Mouse (Mus musculus) stomach, embryonic 16.5 days (tissue): ENCODE measurements around the gene Stac. TPM values are rescaled to one million over a fixed set of nuclear protein-coding genes. Genes with fewer than 3 reads are reported as not detected.

ENCODE experiments used
- ATAC-seq: fragments of 200-750 bp; cut with Nextera tagmentation; 2 replicates; pipeline ENCODE4 v1.8.0; 2017; ENCODE audit warnings: moderate number of reproducible peaks, moderate TSS enrichment; ENCODE audit not compliant: insufficient read depth, low FRiP score
- H3K27ac ChIP-seq: fragments of 300-500 bp; sonication (generic); 2 replicates; pipeline ENCODE4 v1.5.1; 2014; ENCODE audit warnings: low read length
- H3K27me3 ChIP-seq: fragments of 300-500 bp; sonication (generic); 2 replicates; pipeline ENCODE4 v1.6.1; 2014; ENCODE audit warnings: low read length, control low read depth, mixed read lengths; ENCODE audit not compliant: control insufficient read depth, insufficient read depth
- H3K36me3 ChIP-seq: fragments of 300-500 bp; sonication (generic); 2 replicates; pipeline ENCODE4 v1.6.1; 2014; ENCODE audit warnings: low read length; ENCODE audit not compliant: control insufficient read depth, insufficient read depth
- H3K4me1 ChIP-seq: fragments of 300-500 bp; sonication (generic); 2 replicates; pipeline ENCODE4 v1.6.1; 2014; ENCODE audit warnings: low read length, control low read depth, mixed read lengths; ENCODE audit not compliant: control insufficient read depth, insufficient read depth
- H3K4me2 ChIP-seq: fragments of 300-500 bp; sonication (generic); 2 replicates; pipeline ENCODE4 v1.6.1; 2014; ENCODE audit warnings: low read depth, low read length, mixed read lengths
- H3K4me3 ChIP-seq: fragments of 300-500 bp; sonication (generic); replicated peaks from 2 replicates; pipeline ENCODE4 v1.5.1; 2014; ENCODE audit warnings: mild to moderate bottlenecking, low read length
- H3K9ac ChIP-seq: fragments of 300-500 bp; sonication (generic); 2 replicates; pipeline ENCODE4 v1.6.1; 2014; ENCODE audit warnings: low read length
- H3K9me3 ChIP-seq: fragments of 300-500 bp; sonication (generic); replicated peaks from 2 replicates; pipeline ENCODE4 v1.6.1; 2016; ENCODE audit warnings: low read length, control low read depth; ENCODE audit not compliant: control insufficient read depth
- WGBS: fragments of 180-500 bp; shearing (Covaris S2); extraction: QIAGEN DNeasy Blood & Tissue Kit; methylation state at CpG from one replicate; pipeline ENCODE4 v1.1.7; 2014; 5-methylcytosine and 5-hydroxymethylcytosine counted together
- polyA plus RNA-seq: library from polyadenylated mRNA; unstranded; fragments of >200 nt; fragmentation: Nextera tagmentation; extraction: Ambion mirVana; gene quantifications from 2 replicates; pipeline ENCODE4 v1.2.1, GENCODE M21; 2015

Gene Stac
- polyA plus RNA-seq, 1 experiment from 2014 or later, result 5.0 TPM

- no peaks in the 10 kb centered on the region for H3K27me3 ChIP-seq
- no peak for ATAC-seq
- WGBS, result 38% methylated on average over 2 of the region's 2 CpGs
- no peak overlapping the region for H3K27ac ChIP-seq
- no peaks in the 10 kb centered on the region for H3K4me1 ChIP-seq
- no peaks in the 10 kb centered on the region for H3K9me3 ChIP-seq
- no peaks in the 10 kb centered on the region for H3K36me3 ChIP-seq
- no peak overlapping the region for H3K4me3 ChIP-seq
- H3K9ac ChIP-seq, result no peak overlapping the region
- no peak overlapping the region for H3K4me2 ChIP-seq
Observed at GRCm38 (mm10) chr9:111700101-111700500, 10.0 kb upstream of the Stac start.

GRCm38 (mm10) chr9:111690484-111690855 lies 322 bp upstream of the Stac start:
- no peak overlapping the region for H3K27ac ChIP-seq
- no peak for ATAC-seq
- peak overlapping the region; percentile 67 for H3K9ac ChIP-seq
- 12% methylated on average over 6 of the region's 6 CpGs for WGBS
- no peaks in the 10 kb centered on the region for H3K9me3 ChIP-seq
- no peaks in the 10 kb centered on the region for H3K36me3 ChIP-seq
- H3K4me3 ChIP-seq, result peak overlapping the region; percentile 51
- H3K4me2 ChIP-seq, result peak overlapping the region; percentile 90
- H3K27me3 ChIP-seq, result peaks cover 13% of the 10 kb centered on the region
- H3K4me1 ChIP-seq, result peaks cover 3% of the 10 kb centered on the region; the same call in 1 of the 2 replicates

- WGBS, result 73% methylated on average over 11 of the region's 11 CpGs
- H3K4me2 ChIP-seq, result no peak overlapping the region; the same call in 1 of the 2 replicates
- no peaks in the 10 kb centered on the region for H3K9me3 ChIP-seq
- peak overlapping the region; percentile 51 for H3K4me3 ChIP-seq
- peaks cover 13% of the 10 kb centered on the region for H3K27me3 ChIP-seq
- peaks cover 3% of the 10 kb centered on the region; the same call in 1 of the 2 replicates for H3K4me1 ChIP-seq
- no peak overlapping the region for H3K27ac ChIP-seq
- ATAC-seq, result no peak
- no peak overlapping the region for H3K9ac ChIP-seq
- H3K36me3 ChIP-seq, result no peaks in the 10 kb centered on the region
Observed at GRCm38 (mm10) chr9:111689146-111689545, 1.0 kb downstream of the Stac start.

GRCm38 (mm10) chr9:111684170-111684569 lies 6.0 kb downstream of the Stac start:
- Histone ChIP-seq H3K4me1 (no peaks in the 10 kb centered on the region), H3K36me3 (no peaks in the 10 kb centered on the region), H3K9me3 (no peaks in the 10 kb centered on the region), H3K4me3 (no peak overlapping the region), H3K9ac (no peak overlapping the region), H3K27ac (no peak overlapping the region), H3K27me3 (no peaks in the 10 kb centered on the region), H3K4me2 (no peak overlapping the region)
- 74% methylated on average over 2 of the region's 2 CpGs for WGBS
- ATAC-seq, result no peak

- Histone ChIP-seq H3K27ac (no peak overlapping the region), H3K4me2 (no peak overlapping the region), H3K4me1 (no peaks in the 10 kb centered on the region), H3K4me3 (no peak overlapping the region), H3K36me3 (no peaks in the 10 kb centered on the region), H3K27me3 (no peaks in the 10 kb centered on the region), H3K9ac (no peak overlapping the region), H3K9me3 (no peaks in the 10 kb centered on the region)
- ATAC-seq, result no peak
- 15% methylated on average over 2 of the region's 2 CpGs for WGBS
Observed at GRCm38 (mm10) chr9:111679516-111679915, 10.6 kb downstream of the Stac start.

GRCm38 (mm10) chr9:111669816-111670215 lies 20.3 kb downstream of the Stac start:
- Histone ChIP-seq H3K4me2 (no peak overlapping the region), H3K4me3 (no peak overlapping the region), H3K4me1 (no peaks in the 10 kb centered on the region), H3K9ac (no peak overlapping the region), H3K9me3 (no peaks in the 10 kb centered on the region), H3K27me3 (no peaks in the 10 kb centered on the region), H3K27ac (no peak overlapping the region), H3K36me3 (no peaks in the 10 kb centered on the region)
- 82% methylated on average over 6 of the region's 6 CpGs for WGBS
- ATAC-seq, result no peak

GRCm38 (mm10) chr9:111655066-111655465 lies 35.1 kb downstream of the Stac start:
- no peaks in the 10 kb centered on the region for H3K36me3 ChIP-seq
- no peaks in the 10 kb centered on the region for H3K27me3 ChIP-seq
- H3K9me3 ChIP-seq, result no peaks in the 10 kb centered on the region
- H3K4me1 ChIP-seq, result no peaks in the 10 kb centered on the region
- H3K27ac ChIP-seq, result no peak overlapping the region
- H3K9ac ChIP-seq, result no peak overlapping the region
- H3K4me3 ChIP-seq, result no peak overlapping the region
- WGBS, result 85% methylated on average over 4 of the region's 4 CpGs
- no peak overlapping the region for H3K4me2 ChIP-seq
- ATAC-seq, result no peak

GRCm38 (mm10) chr9:111644228-111644627 lies 45.9 kb downstream of the Stac start:
- H3K27me3 ChIP-seq, result no peaks in the 10 kb centered on the region
- no peaks in the 10 kb centered on the region for H3K4me1 ChIP-seq
- no peaks in the 10 kb centered on the region for H3K9me3 ChIP-seq
- WGBS, result 69% methylated on average over 4 of the region's 4 CpGs
- no peak overlapping the region for H3K4me3 ChIP-seq
- no peak overlapping the region for H3K4me2 ChIP-seq
- ATAC-seq, result no peak
- no peak overlapping the region for H3K27ac ChIP-seq
- H3K9ac ChIP-seq, result no peak overlapping the region
- H3K36me3 ChIP-seq, result no peaks in the 10 kb centered on the region

GRCm38 (mm10) chr9:111643369-111643768 lies 46.8 kb downstream of the Stac start:
- no peak overlapping the region for H3K4me2 ChIP-seq
- 49% methylated on average over 5 of the region's 5 CpGs for WGBS
- H3K27me3 ChIP-seq, result no peaks in the 10 kb centered on the region
- no peak overlapping the region for H3K9ac ChIP-seq
- no peak overlapping the region for H3K4me3 ChIP-seq
- ATAC-seq, result no peak
- no peak overlapping the region for H3K27ac ChIP-seq
- H3K9me3 ChIP-seq, result no peaks in the 10 kb centered on the region
- H3K4me1 ChIP-seq, result no peaks in the 10 kb centered on the region
- no peaks in the 10 kb centered on the region for H3K36me3 ChIP-seq

GRCm38 (mm10) chr9:111637641-111638040 lies 52.5 kb downstream of the Stac start:
- Histone ChIP-seq H3K4me1 (no peaks in the 10 kb centered on the region), H3K4me3 (no peak overlapping the region), H3K4me2 (no peak overlapping the region), H3K9me3 (no peaks in the 10 kb centered on the region), H3K27ac (no peak overlapping the region), H3K36me3 (no peaks in the 10 kb centered on the region), H3K27me3 (no peaks in the 10 kb centered on the region), H3K9ac (no peak overlapping the region)
- 65% methylated on average over 2 of the region's 2 CpGs for WGBS
- no peak for ATAC-seq
